Mouse (Mus musculus): ENCODE measurements around the gene Snx32.

Snx32 gene

GRCm38 (mm10) chr19:5483386-5484359 is 26.7 kb downstream of the Snx32 start:
- no peak for DNase-seq (ENCODE audit: low spot score)

- no peak for DNase-seq (ENCODE audit: low spot score)
These were observed 28.9 kb downstream of the Snx32 start for GRCm38 (mm10) chr19:5481398-5481797.

- DNase-seq (ENCODE audit: low spot score), result no peak
These were observed 30.3 kb downstream of the Snx32 start for GRCm38 (mm10) chr19:5480016-5480415.

- DNase-seq (ENCODE audit: low spot score), result no peak
These were observed 32.6 kb downstream of the Snx32 start for GRCm38 (mm10) chr19:5477668-5478300.

- no peak for DNase-seq (ENCODE audit: low spot score)
These were observed 33.2 kb downstream of the Snx32 start for GRCm38 (mm10) chr19:5477004-5477667.

- no peak for DNase-seq (ENCODE audit: low spot score)
These were observed 35.1 kb downstream of the Snx32 start for GRCm38 (mm10) chr19:5475069-5475714.

GRCm38 (mm10) chr19:5474281-5475068 is 35.9 kb downstream of the Snx32 start:
- no peak for DNase-seq (ENCODE audit: low spot score)

GRCm38 (mm10) chr19:5473720-5474119 is 36.6 kb downstream of the Snx32 start, which contains the start of gene Efemp2:
Efemp2 (plus strand) TSS chr19:5473954.
- peak; percentile 25 for DNase-seq (ENCODE audit: low spot score)

- DNase-seq (ENCODE audit: low spot score), result no peak
These were observed 37.5 kb downstream of the Snx32 start for GRCm38 (mm10) chr19:5472857-5473256.

GRCm38 (mm10) chr19:5471846-5472245 is 38.5 kb downstream of the Snx32 start:
- no peak for DNase-seq (ENCODE audit: low spot score)

GRCm38 (mm10) chr19:5468374-5468773 is 42.0 kb downstream of the Snx32 start, which contains the start of gene Ctsw:
Ctsw (minus strand) TSS chr19:5468507.
- peak; percentile 69 for DNase-seq (ENCODE audit: low spot score)

GRCm38 (mm10) chr19:5466916-5467500 is 43.3 kb downstream of the Snx32 start:
- DNase-seq (ENCODE audit: low spot score), result no peak

- DNase-seq (ENCODE audit: low spot score), result no peak
These were observed 45.3 kb downstream of the Snx32 start for GRCm38 (mm10) chr19:5465037-5465436.

- peak; percentile 49 for DNase-seq (ENCODE audit: low spot score)
These were observed 46.4 kb downstream of the Snx32 start for GRCm38 (mm10) chr19:5463791-5464562.

GRCm38 (mm10) chr19:5463212-5463611 is 47.1 kb downstream of the Snx32 start:
- no peak for DNase-seq (ENCODE audit: low spot score)

- no peak for DNase-seq (ENCODE audit: low spot score)
These were observed 48.9 kb downstream of the Snx32 start for GRCm38 (mm10) chr19:5461411-5461810.

- DNase-seq (ENCODE audit: low spot score), result peak; percentile 85
These were observed 49.9 kb downstream of the Snx32 start, which contains the start of gene Fibp for GRCm38 (mm10) chr19:5460465-5460911. Fibp (plus strand) TSS chr19:5460615.

- no peak for DNase-seq (ENCODE audit: low spot score)
These were observed 50.4 kb downstream of the Snx32 start for GRCm38 (mm10) chr19:5459896-5460295.

- DNase-seq (ENCODE audit: low spot score), result no peak
These were observed 51.3 kb downstream of the Snx32 start for GRCm38 (mm10) chr19:5459019-5459418.

Data from T-cell, adult 2 months (primary cell).